ENCODE assay signal across 9 mouse cellular contexts in the genomic region with DNA sequence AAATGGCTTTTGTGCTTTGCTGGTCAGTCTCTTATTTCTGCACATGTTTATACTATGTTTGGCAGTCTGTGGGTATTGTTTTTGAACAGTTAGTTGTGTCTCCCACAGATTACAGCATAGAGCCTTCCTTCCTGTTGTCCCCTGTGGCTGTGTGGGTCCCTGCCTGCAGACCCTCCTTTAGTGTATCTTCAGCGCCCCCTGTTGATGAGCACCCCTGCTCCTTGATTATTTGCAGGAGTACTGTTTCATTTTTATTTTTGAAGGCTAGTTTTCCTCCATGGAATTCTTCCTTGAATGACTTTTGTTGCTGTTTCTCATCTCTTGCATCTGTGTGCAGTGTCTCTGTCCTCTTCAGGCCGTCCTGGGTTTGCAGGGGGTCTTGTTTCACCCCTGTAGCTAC. TPM values are rescaled to one million over a fixed set of nuclear protein-coding genes. Genes with fewer than 3 reads are reported as not detected.
A peak's percentile ranks its signal among the peaks of the same experiment; 100 is the strongest.
DNase-seq lines count a peak whose midpoint lies in the region; ATAC-seq lines count a peak whose summit lies in the region.
"Had no signal": no experiment of that assay in that cellular context is flagged by ENCODE, and none has a peak within 500 bp of the region (broad histone marks: within the 10 kb centered on the region; RNA-seq: fewer than 3 reads in every experiment).

No protein-coding gene starts in this region.

- H3K36me3 ChIP-seq in embryonic facial prominence, embryonic 14.5 days (ENCODE audit: control insufficient read depth, insufficient read depth, low read length), result peaks cover 29% of the 10 kb centered on the region

- no peak overlapping the region for H3K4me2 ChIP-seq in embryonic facial prominence, embryonic 14.5 days (ENCODE audit: low read depth, low read length)

- ATAC-seq in embryonic facial prominence, embryonic 14.5 days (ENCODE audit: low read depth), result no peak
- ATAC-seq: Patski had no signal

- no peak overlapping the region for H3K27ac ChIP-seq in embryonic facial prominence, embryonic 14.5 days (replicated peaks; ENCODE audit: low read depth, low read length)

- H3K27me3 ChIP-seq in embryonic facial prominence, embryonic 14.5 days (replicated peaks; ENCODE audit: control insufficient read depth, insufficient read depth, low read length), result no peaks in the 10 kb centered on the region
- H3K27me3 ChIP-seq: Patski had no signal

- no peak overlapping the region for H3K9ac ChIP-seq in embryonic facial prominence, embryonic 14.5 days (ENCODE audit: low read depth, low read length)

- H3K4me1 ChIP-seq in embryonic facial prominence, embryonic 14.5 days (ENCODE audit: control insufficient read depth, insufficient read depth, low read length), result no peaks in the 10 kb centered on the region

- DNase-seq in cerebellum, adult 9-10 months, result peak; percentile 16
- DNase-seq in cerebellum, adult 11-12 months, result no peak
- DNase-seq in left cerebral cortex, adult 18-20 months (ENCODE audit: low spot score in 2 of 2), result peak; percentile 48 to 62
- no peak for DNase-seq in left cerebral cortex, adult 8-10 months (ENCODE audit: low spot score in 2 of 2)
- DNase-seq in NIH3T3 (ENCODE audit: low read depth), result peak; percentile 60
- peak; percentile 53 for DNase-seq in embryonic facial prominence, embryonic 14.5 days (ENCODE audit: low spot score)
- DNase-seq in lung, postnatal 14 days, result peak; percentile 74
- DNase-seq in thymus, postnatal 0 days (ENCODE audit: low spot score), result peak; percentile 61

- 36% methylated on average over 2 of the region's 2 CpGs for WGBS in embryonic facial prominence, embryonic 14.5 days

- no peak overlapping the region for H3K4me3 ChIP-seq in embryonic facial prominence, embryonic 14.5 days (ENCODE audit: low read depth, low read length)

- no peaks in the 10 kb centered on the region for H3K9me3 ChIP-seq in embryonic facial prominence, embryonic 14.5 days (ENCODE audit: control insufficient read depth, low read length)

RNA-seq across cellular contexts. Expression of gene Dhx35, which starts 58.0 kb away (rescaled TPM):
- 10 to 100 TPM; 16.7 to 18.5 TPM for total RNA-seq in left cerebral cortex, adult 18-20 months (2021)
- 10 to 100 TPM; 18.5 to 24.0 (median 20.4) TPM for total RNA-seq in left cerebral cortex, adult 8-10 months (2022)
- polyA plus RNA-seq in embryonic facial prominence, embryonic 14.5 days (2014; fragmentation: Nextera tagmentation; extraction: Ambion mirVana), result 10.4 and 13.1 TPM in 2 replicates
- polyA plus RNA-seq in thymus, postnatal 0 days (2015; fragmentation: Nextera tagmentation; extraction: Ambion mirVana), result 9.3 and 11.1 TPM in 2 replicates

Comparison
In these comparisons a context has a peak if more than half of its experiments do, and no peak if none do; other contexts are left out.
1. DNase-seq: peak in cerebellum, adult 9-10 months (single experiment), left cerebral cortex, adult 18-20 months (2 of 2), NIH3T3 (single experiment), embryonic facial prominence, embryonic 14.5 days (single experiment), lung, postnatal 14 days (single experiment) and thymus, postnatal 0 days (single experiment); none in cerebellum, adult 11-12 months (single experiment) and left cerebral cortex, adult 8-10 months (0 of 2).